Mouse (Mus musculus) bone marrow, adult 2 months (tissue): ENCODE results near the gene Gm17949.
A peak's percentile ranks its signal among the peaks of the same experiment; 100 is the strongest.

Source experiments
- CTCF ChIP-seq: fragments of 200-500 bp; IDR thresholded peaks from 2 replicates; pipeline ENCODE4 v1.5.1; 2011; ENCODE audit warnings: low read length, control low read depth; ENCODE audit not compliant: control insufficient read depth, insufficient read depth
- POLR2A ChIP-seq: fragments of 200-500 bp; IDR thresholded peaks from 2 replicates; pipeline ENCODE4 v1.6.1; 2011; ENCODE audit warnings: low read depth, mild to moderate bottlenecking, control low read depth, low read length, borderline replicate concordance; ENCODE audit not compliant: control insufficient read depth

GRCm38 (mm10) chr17:57060231-57060801, 49.0 kb downstream of the Gm17949 start:
- TF ChIP-seq CTCF (peak; percentile 55), POLR2A (no peak)
